Mouse (Mus musculus) ovary, postnatal 36 days (tissue): ENCODE results near the gene Cxcr5.
A peak's percentile ranks its signal among the peaks of the same experiment; 100 is the strongest.

Experiments used
- DNase-seq: peaks from one replicate; pipeline ENCODE4 v3.0.0; 2022; ENCODE audit warnings: low spot score, mixed read lengths

The Cxcr5 gene

GRCm38 (mm10) chr9:44494863-44495809, 66.5 kb downstream of the Cxcr5 start:
- DNase-seq: peak; percentile 29

- DNase-seq: peak; percentile 45
Measured at GRCm38 (mm10) chr9:44494261-44494862, 67.3 kb downstream of the Cxcr5 start.

- DNase-seq: peak; percentile 6
Measured at GRCm38 (mm10) chr9:44492631-44493461, 68.8 kb downstream of the Cxcr5 start.

GRCm38 (mm10) chr9:44491351-44491750, 70.3 kb downstream of the Cxcr5 start:
- DNase-seq: no peak

- peak; percentile 38 for DNase-seq
Measured at GRCm38 (mm10) chr9:44490086-44490967, 71.3 kb downstream of the Cxcr5 start.

GRCm38 (mm10) chr9:44489651-44490085, 72.0 kb downstream of the Cxcr5 start:
- no peak for DNase-seq

- peak; percentile 76 for DNase-seq
Measured at GRCm38 (mm10) chr9:44488855-44489381, 72.8 kb downstream of the Cxcr5 start.

- DNase-seq: peak; percentile 55
Measured at GRCm38 (mm10) chr9:44488416-44488815, 73.3 kb downstream of the Cxcr5 start.

- DNase-seq: peak; percentile 87
Measured at GRCm38 (mm10) chr9:44487441-44487840, 74.2 kb downstream of the Cxcr5 start.

- DNase-seq: peak; percentile 56
Measured at GRCm38 (mm10) chr9:44486741-44487421, 74.8 kb downstream of the Cxcr5 start.

- DNase-seq: peak; percentile 66
Measured at GRCm38 (mm10) chr9:44486335-44486734, 75.3 kb downstream of the Cxcr5 start.

GRCm38 (mm10) chr9:44485516-44486161, 76.0 kb downstream of the Cxcr5 start:
- peak; percentile 47 for DNase-seq

GRCm38 (mm10) chr9:44485105-44485515, 76.6 kb downstream of the Cxcr5 start:
- DNase-seq: no peak

GRCm38 (mm10) chr9:44484311-44485104, 77.2 kb downstream of the Cxcr5 start:
- no peak for DNase-seq

- DNase-seq: peak; percentile 67
Measured at GRCm38 (mm10) chr9:44483510-44484044, 78.1 kb downstream of the Cxcr5 start.

GRCm38 (mm10) chr9:44483041-44483509, 78.6 kb downstream of the Cxcr5 start:
- DNase-seq: no peak

- DNase-seq: peak; percentile 93
Measured at GRCm38 (mm10) chr9:44482552-44482951, 79.1 kb downstream of the Cxcr5 start, which contains the start of gene Bcl9l. Bcl9l (plus strand) TSS chr9:44482825.

- DNase-seq: no peak
Measured at GRCm38 (mm10) chr9:44482112-44482511, 79.6 kb downstream of the Cxcr5 start.
